Mouse (Mus musculus) liver, embryonic 18 days (tissue): ENCODE measurements around the gene Mov10l1. TPM values are rescaled to one million over a fixed set of nuclear protein-coding genes. Genes with fewer than 3 reads are reported as not detected.

Source experiments
- polyA plus RNA-seq: library from polyadenylated mRNA; depleted of rRNA; stranded (reverse); fragments of >200 nt; gene quantifications from 2 replicates; pipeline ENCODE4 v1.2.3, GENCODE M21; 2012; rRNA removed

The Mov10l1 gene
- 0.01 TPM in 1 of 2 replicates, not detected in the other for polyA plus RNA-seq

GRCm38 (mm10) chr15:88982534-88983079 lies at the start of gene Mov10l1:
TSS of gene Mov10l1 (plus strand) at chr15:88982909.

GRCm38 (mm10) chr15:88954368-88955072 lies 28.2 kb upstream of the Mov10l1 start, which contains the start of gene Ttll8:
TSS of gene Ttll8 (minus strand) at chr15:88954418.

GRCm38 (mm10) chr15:88978281-88979137 lies 4.2 kb upstream of the Mov10l1 start, which contains the start of gene Mlc1:
TSS of gene Mlc1 (minus strand) at chr15:88979007.

GRCm38 (mm10) chr15:89059161-89059931 lies 76.6 kb downstream of the Mov10l1 start, which contains the start of gene Panx2:
TSS of gene Panx2 (plus strand) at chr15:89059734.

GRCm38 (mm10) chr15:89074613-89075477 lies 92.1 kb downstream of the Mov10l1 start, which contains the start of gene Trabd:
TSS of gene Trabd (plus strand) at chr15:89075124.

GRCm38 (mm10) chr15:89088607-89089247 lies 106.0 kb downstream of the Mov10l1 start, which contains the start of gene Selenoo:
TSS of gene Selenoo (plus strand) at chr15:89089084.

Other genes with a start within 250 kb of the Mov10l1 start
- 6.0 and 6.6 TPM in 2 replicates for gene Brd1, start 248.7 kb upstream of the Mov10l1 start, polyA plus RNA-seq
- 4.6 and 4.7 TPM in 2 replicates for gene Zbed4, start 231.2 kb upstream of the Mov10l1 start, polyA plus RNA-seq
- gene Alg12, start 163.6 kb upstream of the Mov10l1 start, polyA plus RNA-seq, result 5.2 and 5.8 TPM in 2 replicates
- 25.4 and 31.2 TPM in 2 replicates for gene Creld2, start 163.3 kb upstream of the Mov10l1 start, polyA plus RNA-seq
- gene Pim3, start 120.7 kb upstream of the Mov10l1 start, polyA plus RNA-seq, result 12.1 and 25.9 TPM in 2 replicates
- 0.04 and 0.09 TPM in 2 replicates for gene Ttll8, start 28.5 kb upstream of the Mov10l1 start, polyA plus RNA-seq
- gene Mlc1, start 3.9 kb upstream of the Mov10l1 start, polyA plus RNA-seq, result not detected in 2 replicates
- not detected in 2 replicates for gene Panx2, start 76.8 kb downstream of the Mov10l1 start, polyA plus RNA-seq
- 21.5 and 25.2 TPM in 2 replicates for gene Trabd, start 92.2 kb downstream of the Mov10l1 start, polyA plus RNA-seq
- gene Selenoo, start 106.2 kb downstream of the Mov10l1 start, polyA plus RNA-seq, result 22.4 and 25.8 TPM in 2 replicates
- gene Tubgcp6, start 140.2 kb downstream of the Mov10l1 start, polyA plus RNA-seq, result 6.5 and 8.5 TPM in 2 replicates
- 9.1 and 9.7 TPM in 2 replicates for gene Hdac10, start 145.8 kb downstream of the Mov10l1 start, polyA plus RNA-seq
- 3.5 and 4.5 TPM in 2 replicates for gene Mapk12, start 157.8 kb downstream of the Mov10l1 start, polyA plus RNA-seq
- gene Mapk11, start 166.7 kb downstream of the Mov10l1 start, polyA plus RNA-seq, result 1.3 TPM in 2 replicates
- gene Plxnb2, start 197.9 kb downstream of the Mov10l1 start, polyA plus RNA-seq, result 37.7 and 44.3 TPM in 2 replicates
- gene Dennd6b, start 213.6 kb downstream of the Mov10l1 start, polyA plus RNA-seq, result 5.4 and 6.4 TPM in 2 replicates
- 13.5 and 14.0 TPM in 2 replicates for gene Ppp6r2, start 228.6 kb downstream of the Mov10l1 start, polyA plus RNA-seq